Mouse (Mus musculus): ENCODE data around the gene Ndufaf2.

DNA sequence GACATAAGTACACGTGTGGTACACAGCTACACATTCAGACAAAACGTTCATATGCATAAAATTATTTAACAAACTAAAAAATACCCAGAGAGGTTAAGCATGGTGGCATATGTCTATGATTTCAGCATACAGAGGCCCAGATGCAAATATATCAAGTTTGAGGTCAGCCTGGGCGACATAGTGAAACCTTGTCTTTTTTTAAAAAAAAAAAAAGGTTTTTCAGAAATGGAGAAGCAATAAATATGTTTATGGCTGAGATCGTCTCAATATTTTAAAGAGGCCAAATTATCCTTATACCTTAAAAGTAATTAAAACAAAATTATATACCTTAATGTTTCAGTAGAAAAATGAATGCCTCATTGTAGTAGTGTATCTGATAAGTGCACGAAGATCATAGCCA, 49.7 kb upstream of the Ndufaf2 start:
- no peak for TF ChIP-seq CTCF (IDR thresholded peaks at IDR 0.05; ENCODE audit: extremely low read depth, insufficient read length, insufficient replicate concordance, low read depth, low read length)
- no peak for TF ChIP-seq POLR2A (IDR thresholded peaks at IDR 0.05; ENCODE audit: low read depth, low read length)

Measured in small intestine, adult 2 months (tissue).